Mouse (Mus musculus): Measurements from ENCODE around the gene Vsig1. TPM values are rescaled to one million over a fixed set of nuclear protein-coding genes. Genes with fewer than 3 reads are reported as not detected.

Gene Vsig1
- polyA plus RNA-seq, 1 experiment from 2014 or later, result 27.9 TPM

DNA sequence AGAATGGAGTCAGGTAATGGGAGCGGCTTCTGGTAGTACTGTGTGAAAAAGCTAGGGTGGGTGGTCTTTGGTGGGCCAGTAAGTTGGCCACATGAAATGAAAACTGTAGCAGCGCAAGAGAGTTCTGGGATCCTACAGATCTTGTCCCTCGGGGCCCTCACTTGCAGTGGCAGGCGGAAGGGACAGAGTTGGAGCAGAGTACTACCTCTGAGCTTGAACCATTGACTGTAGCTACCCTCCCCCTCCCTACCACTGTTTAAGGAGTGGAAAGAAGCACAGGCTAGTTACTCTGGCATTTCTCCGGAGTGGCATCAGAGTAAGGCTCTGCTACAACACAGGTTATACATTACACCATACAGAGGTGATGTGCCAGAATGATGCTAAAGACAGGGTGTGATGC lies 49.6 kb downstream of the Vsig1 start:
- WGBS, result 20% methylated on average over 5 of the region's 5 CpGs

DNA sequence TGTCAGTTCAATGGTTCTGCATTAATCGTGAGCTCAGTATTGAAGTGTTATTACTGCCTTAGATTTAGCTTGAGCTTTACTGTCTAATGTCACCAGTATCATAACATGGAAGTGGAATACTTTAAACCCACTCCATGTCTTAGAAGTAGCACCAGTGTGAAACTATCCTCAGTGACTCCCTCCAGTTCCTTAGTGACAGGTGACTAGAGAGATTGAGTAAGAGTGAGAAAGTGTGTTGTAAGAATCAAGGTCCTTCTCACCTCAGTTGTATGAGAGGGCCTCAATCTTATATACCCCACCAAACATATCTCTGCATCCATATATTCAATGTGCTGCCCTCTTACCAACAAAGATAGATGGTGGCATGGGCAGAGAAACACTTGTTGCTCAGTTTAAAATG lies 71.5 kb downstream of the Vsig1 start:
- no peaks in the 10 kb centered on the region; the same call in 1 of the 2 replicates for H3K27me3 ChIP-seq (replicated peaks)
- no peak for ATAC-seq (ENCODE audit: insufficient read depth, low FRiP score, low read depth)
- no peak overlapping the region for H3K4me2 ChIP-seq
- no peaks in the 10 kb centered on the region for H3K36me3 ChIP-seq
- H3K9ac ChIP-seq, result no peak overlapping the region
- WGBS, result 84% methylated on average over 1 of the region's 1 CpGs
- H3K9me3 ChIP-seq, result no peaks in the 10 kb centered on the region
- H3K27ac ChIP-seq, result no peak overlapping the region
- H3K4me3 ChIP-seq (replicated peaks), result no peak overlapping the region
- no peaks in the 10 kb centered on the region for H3K4me1 ChIP-seq

More for the DNA sequence above, 49.6 kb downstream of the Vsig1 start:
- peak; percentile 61; the same call in 1 of the 2 replicates for ATAC-seq (ENCODE audit: insufficient read depth, low FRiP score, low read depth)
- H3K27ac ChIP-seq, result no peak overlapping the region
- H3K36me3 ChIP-seq, result no peaks in the 10 kb centered on the region
- no peaks in the 10 kb centered on the region for H3K9me3 ChIP-seq
- no peaks in the 10 kb centered on the region for H3K4me1 ChIP-seq
- no peak overlapping the region for H3K9ac ChIP-seq
- H3K4me2 ChIP-seq, result peak overlapping the region; percentile 51
- H3K4me3 ChIP-seq (replicated peaks), result peak overlapping the region; percentile 53
- H3K27me3 ChIP-seq (replicated peaks), result no peaks in the 10 kb centered on the region

DNA sequence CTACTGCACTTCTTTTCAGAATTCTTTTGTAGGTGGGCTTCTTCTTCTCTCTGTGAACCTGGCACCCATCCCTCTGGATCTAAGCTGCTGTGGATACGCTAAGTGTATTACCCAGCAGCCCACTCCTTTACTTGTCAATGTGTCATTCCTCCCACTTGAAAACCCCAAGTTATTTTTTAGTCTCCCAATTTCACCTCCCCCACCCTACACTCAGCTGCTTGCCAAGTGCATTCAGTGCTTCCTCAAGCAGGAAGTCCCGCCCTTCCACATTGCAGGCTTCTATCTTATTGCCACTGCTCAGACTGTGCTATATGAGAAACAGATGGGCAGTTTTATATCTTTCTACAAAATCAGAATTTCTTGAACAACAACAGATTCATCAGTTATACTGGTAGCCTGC lies 72.1 kb downstream of the Vsig1 start:
- WGBS, result 70% methylated on average over 2 of the region's 2 CpGs
- no peak overlapping the region for H3K4me3 ChIP-seq (replicated peaks)
- H3K27ac ChIP-seq, result no peak overlapping the region
- no peaks in the 10 kb centered on the region for H3K36me3 ChIP-seq
- H3K9ac ChIP-seq, result no peak overlapping the region
- H3K9me3 ChIP-seq, result no peaks in the 10 kb centered on the region
- no peaks in the 10 kb centered on the region; the same call in 1 of the 2 replicates for H3K27me3 ChIP-seq (replicated peaks)
- ATAC-seq (ENCODE audit: insufficient read depth, low FRiP score, low read depth), result 0 out of 2 replicates have a peak, but pooled peaks have one; percentile 22
- H3K4me2 ChIP-seq, result no peak overlapping the region
- no peaks in the 10 kb centered on the region for H3K4me1 ChIP-seq

DNA sequence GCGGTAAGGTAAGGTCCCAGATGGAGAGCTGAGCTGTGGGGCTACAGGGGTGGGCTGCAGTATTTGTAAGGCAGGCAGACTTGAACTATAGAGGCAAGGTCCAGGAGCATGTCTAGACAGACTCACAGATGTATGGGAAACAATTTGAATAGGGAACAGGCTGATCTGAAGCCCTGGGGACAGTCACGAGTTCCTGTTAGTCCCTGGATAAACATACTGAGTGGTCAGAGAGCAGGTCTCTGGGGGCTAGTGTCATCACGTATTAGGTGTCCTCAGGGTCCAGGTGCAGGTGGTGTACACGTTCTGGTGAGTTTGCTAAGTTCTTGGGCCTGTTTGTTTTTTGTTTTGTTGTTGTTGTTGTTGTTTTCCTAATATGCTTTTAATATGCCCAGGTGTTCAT lies 72.8 kb downstream of the Vsig1 start:
- no peaks in the 10 kb centered on the region for H3K36me3 ChIP-seq

DNA sequence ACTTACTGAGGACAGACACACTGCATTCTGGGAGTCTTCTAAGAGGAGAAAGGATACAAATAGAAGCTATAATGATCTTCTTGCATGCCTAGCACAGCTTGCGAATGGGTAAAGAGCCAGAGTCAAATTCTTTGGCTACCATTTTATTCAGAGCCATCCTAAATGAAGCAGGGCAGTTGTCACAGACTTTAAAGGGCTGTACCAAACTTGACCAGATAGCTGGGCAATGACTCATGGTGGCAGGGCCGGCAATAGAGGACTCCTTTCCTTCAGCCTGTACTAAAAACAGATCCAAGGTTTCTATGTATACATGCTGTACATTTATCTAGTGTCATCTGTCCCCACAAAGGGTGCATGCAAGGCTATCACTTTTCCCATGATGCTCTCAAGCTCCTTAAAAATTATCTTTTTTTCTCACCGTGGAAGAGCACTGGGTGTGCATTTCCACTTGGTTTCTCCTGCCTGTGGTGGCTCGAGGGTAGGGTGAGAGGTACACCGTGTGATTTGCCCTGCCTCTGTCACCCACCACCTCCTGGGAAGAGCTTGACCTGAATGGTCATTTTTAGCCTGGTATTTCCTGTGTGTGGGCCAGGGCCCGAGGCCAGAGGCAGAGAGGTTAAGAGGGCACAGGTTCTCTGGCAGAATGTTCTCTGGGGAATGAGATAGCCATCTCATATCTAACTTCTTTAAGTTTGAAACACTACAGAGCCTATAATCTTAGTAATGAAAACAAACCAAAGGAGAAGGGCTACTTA lies 76.0 kb downstream of the Vsig1 start:
- Histone ChIP-seq H3K27ac (peak overlapping the region; percentile 16; the same call in 1 of the 2 replicates), H3K9me3 (no peaks in the 10 kb centered on the region), H3K4me1 (no peaks in the 10 kb centered on the region), H3K36me3 (no peaks in the 10 kb centered on the region), H3K4me3 (replicated peaks) (no peak overlapping the region), H3K4me2 (no peak overlapping the region), H3K9ac (no peak overlapping the region), H3K27me3 (replicated peaks) (no peaks in the 10 kb centered on the region; the same call in 1 of the 2 replicates)
- WGBS, result 46% methylated on average over 6 of the region's 6 CpGs
- no peak for ATAC-seq (ENCODE audit: insufficient read depth, low FRiP score, low read depth)

More for the DNA sequence above, 72.8 kb downstream of the Vsig1 start:
- H3K9me3 ChIP-seq, result no peaks in the 10 kb centered on the region
- no peak overlapping the region for H3K4me3 ChIP-seq (replicated peaks)
- ATAC-seq (ENCODE audit: insufficient read depth, low FRiP score, low read depth), result no peak
- no peak overlapping the region for H3K4me2 ChIP-seq
- H3K9ac ChIP-seq, result no peak overlapping the region
- H3K4me1 ChIP-seq, result no peaks in the 10 kb centered on the region
- WGBS, result 59% methylated on average over 4 of the region's 4 CpGs
- no peaks in the 10 kb centered on the region; the same call in 1 of the 2 replicates for H3K27me3 ChIP-seq (replicated peaks)
- no peak overlapping the region for H3K27ac ChIP-seq

DNA sequence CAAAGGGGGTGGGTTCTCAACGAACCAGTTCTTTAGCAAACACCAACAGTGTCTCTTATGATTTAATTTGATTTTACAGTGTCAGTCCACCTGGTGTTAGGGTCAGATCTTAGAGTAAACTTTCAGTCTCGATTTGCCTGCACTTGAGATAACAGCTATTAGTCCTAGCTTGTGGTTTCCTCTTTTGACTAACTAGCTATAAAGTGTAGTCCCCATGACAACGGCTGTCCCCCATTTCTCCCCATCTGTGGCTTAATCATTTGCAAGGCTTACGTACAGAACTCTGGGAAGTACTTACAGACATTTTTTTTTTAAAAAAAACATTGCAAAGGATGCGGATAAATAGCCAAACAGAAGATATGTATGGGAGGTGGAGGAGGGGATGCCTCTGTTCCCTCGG lies 77.4 kb downstream of the Vsig1 start:
- Histone ChIP-seq H3K4me3 (replicated peaks) (no peak overlapping the region), H3K27me3 (replicated peaks) (no peaks in the 10 kb centered on the region), H3K9me3 (no peaks in the 10 kb centered on the region), H3K36me3 (no peaks in the 10 kb centered on the region), H3K4me2 (no peak overlapping the region), H3K27ac (no peak overlapping the region), H3K4me1 (no peaks in the 10 kb centered on the region), H3K9ac (no peak overlapping the region)
- no peak for ATAC-seq (ENCODE audit: insufficient read depth, low FRiP score, low read depth)
- WGBS, result 61% methylated on average over 6 of the region's 6 CpGs

DNA sequence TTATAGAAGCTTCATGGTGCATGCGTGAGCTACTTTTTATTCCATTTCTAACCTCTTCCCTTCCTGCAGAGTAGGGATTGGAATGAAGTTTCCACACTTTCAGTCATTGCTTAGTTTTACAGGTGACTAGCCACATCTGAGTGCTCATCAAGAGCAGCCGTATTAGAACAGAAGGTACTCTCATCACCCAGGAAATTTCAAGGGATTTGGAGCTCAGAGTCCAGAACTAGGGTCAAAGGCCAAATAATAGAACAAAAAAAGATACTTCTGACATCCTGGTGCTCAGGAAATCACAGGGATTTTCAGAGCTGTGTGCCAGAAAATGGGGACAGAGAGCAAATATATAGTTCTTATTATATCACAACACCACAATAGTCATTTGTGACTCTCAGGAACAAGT lies 77.8 kb downstream of the Vsig1 start:
- no peak overlapping the region for H3K4me2 ChIP-seq
- H3K27me3 ChIP-seq (replicated peaks), result no peaks in the 10 kb centered on the region
- H3K9me3 ChIP-seq, result no peaks in the 10 kb centered on the region
- no peak for ATAC-seq (ENCODE audit: insufficient read depth, low FRiP score, low read depth)
- H3K4me3 ChIP-seq (replicated peaks), result no peak overlapping the region
- H3K4me1 ChIP-seq, result no peaks in the 10 kb centered on the region
- no peak overlapping the region for H3K27ac ChIP-seq
- no peak overlapping the region for H3K9ac ChIP-seq
- WGBS, result 80% methylated on average over 2 of the region's 2 CpGs
- H3K36me3 ChIP-seq, result no peaks in the 10 kb centered on the region

Other genes starting within 250 kb of the Vsig1 start
- gene Mid2, start 243.0 kb upstream of the Vsig1 start, polyA plus RNA-seq (2015; fragmentation: Nextera tagmentation; extraction: Ambion mirVana), result 4.1 and 5.1 TPM in 2 replicates
- gene Tex13b, start 94.2 kb upstream of the Vsig1 start, polyA plus RNA-seq (2015; fragmentation: Nextera tagmentation; extraction: Ambion mirVana), result not detected in 2 replicates
- 43.4 and 45.7 TPM in 2 replicates for gene Psmd10, start 49.1 kb downstream of the Vsig1 start, polyA plus RNA-seq (2015; fragmentation: Nextera tagmentation; extraction: Ambion mirVana)
- 16.2 and 17.1 TPM in 2 replicates for gene Atg4a, start 49.3 kb downstream of the Vsig1 start, polyA plus RNA-seq (2015; fragmentation: Nextera tagmentation; extraction: Ambion mirVana)